8 mouse cellular contexts compared by ENCODE assay signal in the genomic region with DNA sequence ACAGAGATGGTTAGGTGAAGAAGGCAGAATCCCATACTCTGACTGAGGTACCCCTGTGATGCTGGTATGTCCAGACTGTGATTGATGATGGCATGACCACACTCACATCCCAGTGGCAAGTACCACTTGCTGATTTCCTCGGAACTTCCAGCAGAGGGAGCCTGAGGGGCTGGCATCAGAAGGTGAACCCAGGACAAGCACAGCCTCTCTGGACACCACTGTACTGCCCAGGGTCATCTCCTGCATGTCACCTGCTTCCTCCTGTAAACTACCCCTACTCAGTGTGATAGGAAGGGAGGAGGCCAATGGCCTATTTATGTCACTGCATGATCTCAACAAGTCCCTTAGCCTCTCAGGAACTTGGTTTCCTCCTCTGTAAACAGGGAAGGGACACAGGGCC. TPM values are rescaled to one million over a fixed set of nuclear protein-coding genes. Genes with fewer than 3 reads are reported as not detected.
DNase-seq lines count a peak whose midpoint lies in the region; ATAC-seq lines count a peak whose summit lies in the region.

No protein-coding gene starts in this region.

- H3K36me3 ChIP-seq in heart, embryonic 12.5 days, result no peaks in the 10 kb centered on the region
- H3K36me3 ChIP-seq in limb, embryonic 10.5 days, result no peaks in the 10 kb centered on the region

- no peak for ATAC-seq in heart, embryonic 12.5 days (ENCODE audit: insufficient number of reproducible peaks, low FRiP score)

- no peak overlapping the region for H3K9ac ChIP-seq in heart, embryonic 12.5 days

- WGBS in heart, embryonic 12.5 days, result 21% methylated on average over 1 of the region's 1 CpGs
- WGBS in limb, embryonic 10.5 days, result 14% methylated on average over 1 of the region's 1 CpGs

- 0 out of 2 replicates have a peak, but pooled peaks cover 6% of the 10 kb centered on the region for H3K27me3 ChIP-seq in heart, embryonic 12.5 days (replicated peaks)
- H3K27me3 ChIP-seq in limb, embryonic 10.5 days (ENCODE audit: low read depth, poor library complexity, severe bottlenecking), result no peaks in the 10 kb centered on the region

- no peak overlapping the region for H3K27ac ChIP-seq in heart, embryonic 12.5 days (ENCODE audit: poor library complexity, severe bottlenecking)
- no peak overlapping the region for H3K27ac ChIP-seq in limb, embryonic 10.5 days

- no peak overlapping the region for H3K4me2 ChIP-seq in heart, embryonic 12.5 days

- no peak overlapping the region for H3K4me3 ChIP-seq in heart, embryonic 12.5 days
- H3K4me3 ChIP-seq in limb, embryonic 10.5 days, result no peak overlapping the region

- H3K9me3 ChIP-seq in heart, embryonic 12.5 days (replicated peaks), result no peaks in the 10 kb centered on the region
- H3K9me3 ChIP-seq in limb, embryonic 10.5 days (replicated peaks), result no peaks in the 10 kb centered on the region

- peak; percentile 19 for DNase-seq in heart, adult 8-10 months (ENCODE audit: low spot score)
- DNase-seq in right cerebral cortex, postnatal 14 days, result peak; percentile 27
- no peak for DNase-seq in right cerebral cortex, postnatal 25 days
- DNase-seq in cerebellum, adult 9-11 months, result peak; percentile 2
- DNase-seq in limb, embryonic 10.5 days (ENCODE audit: low spot score), result peak; percentile 34
- DNase-seq in thymus, postnatal 10 days (ENCODE audit: low spot score in 2 of 2), result no peak
- no peak for DNase-seq in T-cell, adult 2 months (ENCODE audit: low spot score)

- H3K4me1 ChIP-seq in heart, embryonic 12.5 days (replicated peaks), result peaks cover 8% of the 10 kb centered on the region; the same call in 1 of the 2 replicates
- H3K4me1 ChIP-seq in limb, embryonic 10.5 days, result no peaks in the 10 kb centered on the region

RNA-seq across cellular contexts. Expression of a gene that starts 27.3 kb away (rescaled TPM):
- under 1 TPM in 1 of 4 experiments, not detected in 3; 0.08 TPM for total RNA-seq in heart, adult 8-10 months (2022)
- polyA plus RNA-seq in heart, embryonic 12.5 days (2016; fragmentation: Nextera tagmentation; extraction: Ambion mirVana), result 0.06 and 0.12 TPM in 2 replicates
- polyA plus RNA-seq in limb, embryonic 10.5 days (2016; fragmentation: Nextera tagmentation; extraction: Ambion mirVana), result 1.1 and 2.3 TPM in 2 replicates

Comparison
In these comparisons a context has a peak if more than half of its experiments do, and no peak if none do; other contexts are left out.
1. DNase-seq: peak in heart, adult 8-10 months (single experiment), right cerebral cortex, postnatal 14 days (single experiment), cerebellum, adult 9-11 months (single experiment) and limb, embryonic 10.5 days (single experiment); none in right cerebral cortex, postnatal 25 days (single experiment), thymus, postnatal 10 days (0 of 2) and T-cell, adult 2 months (single experiment).